Mouse (Mus musculus) midbrain, embryonic 12.5 days (tissue): Measurements from ENCODE around the gene Rnf182. TPM values are rescaled to one million over a fixed set of nuclear protein-coding genes. Genes with fewer than 3 reads are reported as not detected.

ENCODE experiments used
- ATAC-seq: fragments of 200-750 bp; cut with Nextera tagmentation; 2 replicates; pipeline ENCODE4 v1.8.0; 2017; ENCODE audit warnings: low read depth, moderate TSS enrichment, moderate library complexity; ENCODE audit not compliant: low FRiP score
- H3K27ac ChIP-seq: fragments of 300-500 bp; sonication (generic); replicated peaks from 2 replicates; pipeline ENCODE4 v1.5.1; 2016; ENCODE audit warnings: mild to moderate bottlenecking
- H3K27me3 ChIP-seq: fragments of 300-500 bp; sonication (generic); 2 replicates; pipeline ENCODE4 v1.6.1; 2016; ENCODE audit warnings: mild to moderate bottlenecking
- H3K36me3 ChIP-seq: fragments of 300-500 bp; sonication (generic); 2 replicates; pipeline ENCODE4 v1.6.1; 2016
- H3K4me1 ChIP-seq: fragments of 300-500 bp; sonication (generic); 2 replicates; pipeline ENCODE4 v1.6.1; 2016
- H3K4me2 ChIP-seq: fragments of 300-500 bp; sonication (generic); replicated peaks from 2 replicates; pipeline ENCODE4 v1.6.1; 2016; ENCODE audit warnings: mild to moderate bottlenecking, moderate library complexity
- H3K4me3 ChIP-seq: fragments of 300-500 bp; sonication (generic); 2 replicates; pipeline ENCODE4 v1.5.1; 2016; ENCODE audit warnings: mild to moderate bottlenecking
- H3K9ac ChIP-seq: fragments of 300-500 bp; sonication (generic); replicated peaks from 2 replicates; pipeline ENCODE4 v1.6.1; 2016; ENCODE audit warnings: mild to moderate bottlenecking, moderate library complexity
- H3K9me3 ChIP-seq: fragments of 300-500 bp; sonication (generic); 2 replicates; pipeline ENCODE4 v1.6.1; 2016; ENCODE audit warnings: mild to moderate bottlenecking
- WGBS: fragments of 180-500 bp; shearing (Covaris S2); methylation state at CpG from one replicate; pipeline ENCODE4 v1.1.7; 2016; 5-methylcytosine and 5-hydroxymethylcytosine counted together
- polyA plus RNA-seq: library from polyadenylated mRNA; unstranded; fragments of >200 nt; fragmentation: Nextera tagmentation; extraction: Ambion mirVana; gene quantifications from 2 replicates; pipeline ENCODE4 v1.2.1, GENCODE M21; 2016

The Rnf182 gene
- polyA plus RNA-seq, 1 experiment from 2014 or later = 12.7 TPM

DNA sequence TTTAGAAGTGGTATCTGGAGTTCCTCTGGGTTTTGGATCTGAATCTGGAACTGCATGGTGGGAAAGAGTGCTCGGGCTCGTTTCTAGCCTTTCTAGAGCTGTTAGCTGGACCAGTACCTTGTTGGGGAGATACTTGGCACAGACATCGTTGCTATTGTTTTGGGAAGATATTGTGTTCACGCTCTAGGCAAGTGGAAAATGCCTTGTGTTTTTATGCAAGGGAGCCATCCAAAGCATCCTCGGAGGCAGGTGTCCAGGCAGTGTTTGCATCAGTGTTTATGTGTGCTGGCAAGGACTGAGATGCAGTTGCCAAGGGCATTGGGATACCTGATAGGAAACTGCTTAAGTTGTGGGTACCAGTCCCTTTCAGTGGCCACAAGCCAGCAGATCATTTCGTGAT lies 1.0 kb downstream of the Rnf182 start:
- no peak for ATAC-seq
- Histone ChIP-seq H3K9ac (peak overlapping the region; percentile 82), H3K36me3 (no peaks in the 10 kb centered on the region), H3K9me3 (no peaks in the 10 kb centered on the region), H3K27ac (no peak overlapping the region), H3K27me3 (0 out of 2 replicates have a peak, but pooled peaks cover 3% of the 10 kb centered on the region), H3K4me3 (peak overlapping the region; percentile 77), H3K4me2 (peak overlapping the region; percentile 83), H3K4me1 (peaks cover 8% of the 10 kb centered on the region)
- WGBS = 28% methylated on average over 6 of the region's 6 CpGs

DNA sequence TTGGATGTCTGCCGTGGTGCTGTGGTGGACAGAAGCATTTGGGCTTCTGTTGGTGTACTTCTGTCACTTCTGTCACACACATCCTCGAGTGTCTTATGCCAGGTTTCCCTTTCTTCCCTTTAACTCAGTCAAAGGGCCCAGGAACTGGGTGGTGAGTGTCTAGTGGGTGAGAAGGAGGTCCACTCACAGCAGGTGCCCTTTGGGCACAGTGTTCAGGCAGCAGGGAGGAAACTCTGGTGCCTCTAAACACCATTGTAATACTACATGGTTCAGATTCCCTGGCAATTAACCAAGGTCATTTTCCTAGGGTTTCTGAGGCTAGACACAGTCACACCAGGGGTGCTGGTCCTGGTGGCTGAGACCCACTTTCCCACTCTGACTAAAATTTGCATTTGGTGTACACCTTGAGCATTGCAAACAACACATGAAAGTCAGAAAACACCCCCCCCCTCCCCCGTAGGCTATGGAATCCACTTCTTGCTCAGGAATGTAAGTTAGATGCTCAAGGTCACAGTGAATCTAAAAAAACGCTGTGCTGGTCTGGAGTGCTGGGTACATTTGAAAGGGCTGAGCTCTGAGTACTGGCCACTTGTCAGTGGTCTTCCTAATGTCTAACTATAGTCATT lies 4.2 kb downstream of the Rnf182 start:
- peaks cover 8% of the 10 kb centered on the region for H3K4me1 ChIP-seq
- ATAC-seq = no peak
- H3K4me3 ChIP-seq = no peak overlapping the region
- no peaks in the 10 kb centered on the region for H3K9me3 ChIP-seq
- 0 out of 2 replicates have a peak, but pooled peaks cover 3% of the 10 kb centered on the region for H3K27me3 ChIP-seq
- no peak overlapping the region for H3K27ac ChIP-seq
- H3K4me2 ChIP-seq = no peak overlapping the region
- no peak overlapping the region for H3K9ac ChIP-seq
- 74% methylated on average over 4 of the region's 4 CpGs for WGBS
- no peaks in the 10 kb centered on the region for H3K36me3 ChIP-seq

DNA sequence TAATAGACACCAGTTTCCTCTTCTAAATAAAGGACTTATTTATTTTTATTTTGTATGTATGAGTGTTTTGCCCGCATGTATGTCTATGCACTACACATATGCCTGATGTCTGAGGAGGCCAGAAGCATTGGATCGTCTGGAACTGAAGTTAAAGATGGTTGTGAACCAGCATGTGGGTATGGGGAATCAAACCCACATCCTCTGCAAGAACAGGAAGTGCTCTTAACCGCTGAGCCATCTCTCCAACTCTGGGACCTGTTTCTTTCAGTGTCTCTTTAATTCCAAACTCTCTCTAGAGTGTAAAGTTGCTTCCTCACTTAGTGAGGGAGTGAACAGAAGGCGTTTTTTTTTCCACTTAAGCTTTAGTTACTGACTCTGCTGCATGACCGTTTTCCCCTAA lies 12.4 kb downstream of the Rnf182 start:
- Histone ChIP-seq H3K4me3 (no peak overlapping the region), H3K9me3 (no peaks in the 10 kb centered on the region), H3K4me2 (no peak overlapping the region), H3K36me3 (no peaks in the 10 kb centered on the region), H3K4me1 (no peaks in the 10 kb centered on the region), H3K27ac (no peak overlapping the region), H3K27me3 (no peaks in the 10 kb centered on the region), H3K9ac (no peak overlapping the region)
- 89% methylated on average over 5 of the region's 5 CpGs for WGBS
- no peak for ATAC-seq

DNA sequence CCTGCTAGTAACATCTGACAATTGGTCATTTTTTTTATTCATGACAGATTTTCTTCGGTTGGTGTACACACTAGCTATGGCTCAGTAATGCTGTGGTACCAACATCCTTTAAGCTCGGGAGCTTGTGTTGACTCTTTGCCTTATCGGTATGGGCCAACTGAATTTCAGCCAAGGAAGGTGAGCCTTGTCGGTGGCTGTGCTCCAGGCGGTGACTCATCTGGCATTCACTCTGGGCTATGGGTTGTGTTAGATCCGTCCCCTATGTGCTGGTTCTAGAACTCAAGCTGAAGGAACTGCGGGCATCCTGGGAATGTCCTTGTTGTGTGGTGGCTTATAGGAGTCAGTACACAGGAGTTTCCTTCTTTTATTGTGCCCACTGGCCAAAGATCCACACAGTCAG lies 14.3 kb downstream of the Rnf182 start:
- ATAC-seq = no peak
- Histone ChIP-seq H3K9ac (no peak overlapping the region), H3K9me3 (no peaks in the 10 kb centered on the region), H3K27ac (no peak overlapping the region), H3K4me1 (no peaks in the 10 kb centered on the region), H3K4me3 (no peak overlapping the region), H3K27me3 (no peaks in the 10 kb centered on the region), H3K4me2 (no peak overlapping the region), H3K36me3 (no peaks in the 10 kb centered on the region)
- WGBS = 90% methylated on average over 7 of the region's 7 CpGs

DNA sequence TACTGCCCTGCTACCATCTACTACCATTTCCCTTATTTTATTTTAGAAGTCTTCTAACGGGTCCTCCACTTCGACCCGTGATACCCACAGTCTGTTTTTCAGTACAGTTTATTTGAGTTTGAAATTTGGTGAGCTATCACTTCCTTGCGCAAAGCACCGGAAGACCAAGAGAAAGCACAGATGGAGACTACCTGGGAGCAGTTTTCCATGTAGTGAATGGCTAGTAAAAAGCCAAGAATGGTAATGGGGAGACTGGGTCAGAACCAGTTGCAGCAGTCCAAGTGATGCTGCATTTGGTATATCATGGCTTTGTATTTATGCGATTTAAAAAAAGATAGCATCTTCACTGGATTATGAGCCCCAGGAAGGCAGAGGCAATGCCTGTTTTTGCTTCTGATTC lies 15.8 kb downstream of the Rnf182 start:
- H3K9me3 ChIP-seq = no peaks in the 10 kb centered on the region
- H3K27me3 ChIP-seq = no peaks in the 10 kb centered on the region
- 98% methylated on average over 6 of the region's 6 CpGs for WGBS
- no peak overlapping the region for H3K4me3 ChIP-seq
- H3K4me1 ChIP-seq = no peaks in the 10 kb centered on the region
- ATAC-seq = no peak
- H3K4me2 ChIP-seq = no peak overlapping the region
- H3K27ac ChIP-seq = no peak overlapping the region
- no peak overlapping the region for H3K9ac ChIP-seq
- no peaks in the 10 kb centered on the region for H3K36me3 ChIP-seq

DNA sequence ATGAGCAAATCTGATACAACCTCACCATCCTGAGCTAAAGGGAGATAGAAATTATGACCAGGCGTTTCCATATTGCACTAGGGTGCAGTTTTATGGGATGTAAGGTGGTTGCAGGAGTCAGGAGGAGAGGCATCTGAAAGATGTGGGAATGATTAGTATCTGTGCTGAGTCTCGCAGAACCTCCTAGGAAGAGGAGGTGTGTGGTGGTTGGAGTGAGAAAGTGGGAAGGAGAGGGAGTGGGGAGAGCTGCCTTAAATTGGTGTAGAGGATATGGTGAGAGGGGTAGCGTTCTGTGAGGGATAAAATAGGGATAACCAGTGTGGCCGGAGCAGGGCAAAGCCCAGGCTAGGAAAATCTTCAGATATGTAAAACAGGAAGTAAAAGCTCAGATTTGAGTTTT lies 17.5 kb downstream of the Rnf182 start:
- no peak overlapping the region for H3K27ac ChIP-seq
- peaks cover 2% of the 10 kb centered on the region; the same call in 1 of the 2 replicates for H3K9me3 ChIP-seq
- ATAC-seq = no peak
- H3K4me2 ChIP-seq = no peak overlapping the region
- no peaks in the 10 kb centered on the region for H3K27me3 ChIP-seq
- no peak overlapping the region for H3K9ac ChIP-seq
- 89% methylated on average over 4 of the region's 4 CpGs for WGBS
- H3K4me1 ChIP-seq = 0 out of 2 replicates have a peak, but pooled peaks cover 2% of the 10 kb centered on the region
- H3K4me3 ChIP-seq = no peak overlapping the region
- no peaks in the 10 kb centered on the region for H3K36me3 ChIP-seq

DNA sequence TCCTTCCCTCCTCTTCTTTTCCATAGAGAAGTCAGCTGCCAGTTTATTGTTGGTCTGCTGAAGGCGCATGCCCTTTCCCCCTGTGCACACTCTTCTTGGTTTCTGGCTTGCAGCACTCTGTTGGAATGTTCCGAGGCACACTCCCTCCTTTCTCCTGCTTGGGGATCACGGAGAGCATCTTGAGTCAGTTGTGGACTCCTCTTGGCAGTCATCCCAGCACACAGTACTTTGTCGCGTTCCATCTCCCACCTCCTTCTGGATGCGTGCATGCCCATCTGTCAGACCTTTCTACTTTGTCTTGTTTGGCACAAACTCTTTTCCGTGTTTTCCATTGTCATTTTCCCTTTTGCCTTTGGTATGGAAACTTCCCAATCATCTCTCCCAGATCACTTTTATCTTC lies 22.2 kb downstream of the Rnf182 start:
- WGBS = 94% methylated on average over 7 of the region's 7 CpGs
- ATAC-seq = no peak

DNA sequence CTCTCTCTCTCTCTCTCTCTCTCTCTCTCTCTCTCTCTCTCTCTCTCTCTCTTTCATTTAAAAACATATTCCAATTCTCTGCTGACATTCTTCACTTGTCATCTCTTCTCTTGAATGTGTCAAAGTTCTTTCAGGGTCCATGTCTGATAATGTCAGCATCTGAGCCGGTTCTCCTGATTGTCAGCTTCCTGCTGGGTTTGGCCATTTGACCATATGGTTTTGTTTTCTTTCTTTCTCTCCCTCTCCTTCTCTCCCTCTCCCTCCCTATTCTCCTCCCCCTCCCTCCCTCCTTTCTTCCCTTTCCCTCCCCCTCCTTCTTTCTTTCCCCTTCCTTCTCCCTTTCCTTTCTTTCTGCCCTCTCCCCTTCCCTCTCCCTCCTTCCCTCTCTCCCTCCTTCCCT lies 29.5 kb downstream of the Rnf182 start:
- no peak overlapping the region for H3K27ac ChIP-seq
- H3K9ac ChIP-seq = no peak overlapping the region
- no peak overlapping the region for H3K4me3 ChIP-seq
- no peaks in the 10 kb centered on the region for H3K9me3 ChIP-seq
- no peaks in the 10 kb centered on the region for H3K27me3 ChIP-seq
- WGBS = 52% methylated on average over 1 of the region's 1 CpGs
- peaks cover 14% of the 10 kb centered on the region for H3K4me1 ChIP-seq
- no peaks in the 10 kb centered on the region for H3K36me3 ChIP-seq
- no peak for ATAC-seq
- H3K4me2 ChIP-seq = no peak overlapping the region

More for the DNA sequence above, 22.2 kb downstream of the Rnf182 start:
- Histone ChIP-seq H3K36me3 (no peaks in the 10 kb centered on the region), H3K27ac (no peak overlapping the region), H3K9me3 (peaks cover 2% of the 10 kb centered on the region; the same call in 1 of the 2 replicates), H3K9ac (no peak overlapping the region), H3K4me1 (0 out of 2 replicates have a peak, but pooled peaks cover 2% of the 10 kb centered on the region), H3K4me3 (no peak overlapping the region), H3K27me3 (no peaks in the 10 kb centered on the region), H3K4me2 (no peak overlapping the region)

DNA sequence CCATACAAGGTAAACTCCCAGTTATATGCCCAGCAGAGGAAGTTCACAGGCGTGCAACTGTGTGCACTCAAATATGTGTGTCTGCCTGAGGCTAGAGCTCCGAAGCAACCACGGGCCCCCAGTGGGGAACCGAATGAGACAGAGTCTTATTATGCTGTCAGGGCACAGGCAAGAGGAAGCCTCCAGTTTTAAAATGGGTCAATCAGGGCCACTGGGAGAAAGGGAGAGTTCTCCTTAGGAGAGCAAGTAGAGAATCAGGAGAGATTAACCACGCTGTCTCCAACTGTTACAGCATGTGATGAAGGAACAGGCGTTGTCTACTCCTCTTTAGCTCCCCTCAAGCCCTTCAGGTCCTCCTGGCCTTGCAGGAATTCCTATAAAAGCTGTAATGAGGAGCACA lies 33.0 kb downstream of the Rnf182 start:
- Histone ChIP-seq H3K9me3 (no peaks in the 10 kb centered on the region), H3K27ac (0 out of 2 replicates have a peak overlapping the region, but pooled peaks have one; percentile 10), H3K9ac (no peak overlapping the region), H3K4me1 (peaks cover 14% of the 10 kb centered on the region), H3K36me3 (no peaks in the 10 kb centered on the region), H3K4me2 (no peak overlapping the region), H3K4me3 (no peak overlapping the region), H3K27me3 (no peaks in the 10 kb centered on the region)
- ATAC-seq = no peak
- WGBS = 56% methylated on average over 6 of the region's 6 CpGs

DNA sequence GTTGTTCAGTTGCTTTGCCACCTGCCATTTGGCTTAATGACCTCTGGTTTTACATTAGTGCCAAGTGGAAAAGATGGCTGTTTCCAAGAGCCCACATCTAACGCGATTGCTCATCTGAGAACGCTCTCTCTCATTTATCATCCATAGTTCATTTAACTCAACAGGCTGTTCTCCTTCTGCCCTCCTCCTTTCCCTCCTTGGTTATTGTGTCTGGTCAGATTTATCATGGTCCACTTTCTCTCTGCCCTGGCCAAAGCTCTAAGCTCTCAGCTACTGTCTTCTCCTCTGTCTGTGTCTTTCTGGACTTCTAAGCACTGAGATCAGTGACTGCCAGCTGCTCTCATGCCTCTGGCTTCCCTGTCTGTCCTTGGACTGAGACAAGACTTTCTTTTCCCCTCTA lies 35.8 kb downstream of the Rnf182 start:
- Histone ChIP-seq H3K9me3 (no peaks in the 10 kb centered on the region), H3K4me2 (no peak overlapping the region), H3K9ac (no peak overlapping the region), H3K4me1 (peaks cover 14% of the 10 kb centered on the region), H3K27ac (no peak overlapping the region), H3K36me3 (no peaks in the 10 kb centered on the region), H3K27me3 (no peaks in the 10 kb centered on the region), H3K4me3 (no peak overlapping the region)
- ATAC-seq = no peak
- WGBS = 87% methylated on average over 3 of the region's 3 CpGs

DNA sequence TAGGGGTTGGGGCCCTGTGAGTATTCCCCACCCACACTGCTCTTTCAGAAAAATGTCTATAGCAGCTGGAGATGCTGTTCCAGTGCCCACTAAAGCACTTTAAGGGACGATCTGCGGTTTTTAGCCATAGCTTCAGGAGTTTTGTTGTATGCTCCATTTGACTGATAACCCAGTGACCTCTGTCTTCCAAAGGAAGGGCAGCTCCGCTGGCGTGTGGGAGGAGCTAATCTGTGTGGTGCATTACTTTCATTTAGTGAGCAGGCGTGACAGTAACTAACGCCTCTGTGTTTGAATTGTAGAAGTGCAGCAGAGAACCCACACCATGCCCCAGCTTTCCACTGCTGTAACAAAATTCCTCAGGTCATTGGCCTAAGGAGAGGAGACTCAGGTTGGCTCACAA lies 38.6 kb downstream of the Rnf182 start:
- no peaks in the 10 kb centered on the region for H3K9me3 ChIP-seq
- ATAC-seq = no peak
- 70% methylated on average over 6 of the region's 6 CpGs for WGBS

DNA sequence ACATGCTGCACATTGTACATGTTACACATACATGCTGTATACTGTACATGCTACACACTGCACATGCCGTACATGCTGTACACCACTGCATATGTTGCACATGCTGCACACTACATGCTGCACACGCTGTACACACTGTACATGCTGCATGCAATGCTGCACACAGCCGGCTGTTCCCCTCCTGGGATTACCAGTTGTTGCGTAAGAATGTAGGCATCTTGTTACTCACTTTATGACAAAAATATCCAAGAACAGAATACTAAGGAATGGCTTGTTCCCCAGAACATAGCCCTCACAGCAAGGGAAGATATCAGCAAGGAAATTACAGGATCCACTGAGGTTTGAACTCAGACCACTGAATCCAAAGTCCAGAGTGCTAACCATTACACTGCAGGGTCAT lies 47.7 kb downstream of the Rnf182 start:
- Histone ChIP-seq H3K9me3 (no peaks in the 10 kb centered on the region), H3K27ac (no peak overlapping the region), H3K4me1 (no peaks in the 10 kb centered on the region), H3K9ac (no peak overlapping the region), H3K36me3 (peaks cover 3% of the 10 kb centered on the region; the same call in 1 of the 2 replicates), H3K4me2 (no peak overlapping the region), H3K27me3 (no peaks in the 10 kb centered on the region), H3K4me3 (no peak overlapping the region)
- WGBS = 93% methylated on average over 4 of the region's 4 CpGs
- ATAC-seq = no peak

More for the DNA sequence above, 38.6 kb downstream of the Rnf182 start:
- Histone ChIP-seq H3K9ac (no peak overlapping the region), H3K4me2 (no peak overlapping the region), H3K27me3 (no peaks in the 10 kb centered on the region), H3K27ac (no peak overlapping the region), H3K36me3 (no peaks in the 10 kb centered on the region), H3K4me1 (peaks cover 3% of the 10 kb centered on the region), H3K4me3 (no peak overlapping the region)

DNA sequence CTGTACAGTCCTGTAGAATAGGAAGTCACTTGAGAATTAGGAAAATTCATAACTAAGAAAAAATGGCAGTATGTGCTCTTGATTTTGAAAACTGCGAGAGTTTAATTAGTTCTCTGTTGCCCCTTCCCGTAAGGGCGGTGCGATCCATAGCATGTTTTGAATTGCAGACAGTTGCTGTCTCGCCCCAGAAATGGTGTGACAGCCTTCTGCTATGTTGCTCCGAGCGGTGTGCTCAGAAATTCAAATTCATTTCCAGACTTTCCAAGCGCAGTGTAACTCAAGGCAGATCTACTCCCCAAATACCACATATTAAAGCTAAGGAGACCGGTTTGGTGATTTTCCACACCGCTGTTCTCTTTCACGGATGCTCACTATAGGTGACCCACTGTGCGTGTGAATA lies 50.6 kb downstream of the Rnf182 start:
- Histone ChIP-seq H3K4me2 (no peak overlapping the region), H3K36me3 (peaks cover 6% of the 10 kb centered on the region; the same call in 1 of the 2 replicates), H3K27ac (no peak overlapping the region), H3K9me3 (no peaks in the 10 kb centered on the region), H3K9ac (no peak overlapping the region), H3K27me3 (no peaks in the 10 kb centered on the region), H3K4me1 (no peaks in the 10 kb centered on the region), H3K4me3 (no peak overlapping the region)
- no peak for ATAC-seq
- 84% methylated on average over 12 of the region's 12 CpGs for WGBS
